Mouse (Mus musculus): ENCODE results near the gene Hemgn.

Gene Hemgn

DNA sequence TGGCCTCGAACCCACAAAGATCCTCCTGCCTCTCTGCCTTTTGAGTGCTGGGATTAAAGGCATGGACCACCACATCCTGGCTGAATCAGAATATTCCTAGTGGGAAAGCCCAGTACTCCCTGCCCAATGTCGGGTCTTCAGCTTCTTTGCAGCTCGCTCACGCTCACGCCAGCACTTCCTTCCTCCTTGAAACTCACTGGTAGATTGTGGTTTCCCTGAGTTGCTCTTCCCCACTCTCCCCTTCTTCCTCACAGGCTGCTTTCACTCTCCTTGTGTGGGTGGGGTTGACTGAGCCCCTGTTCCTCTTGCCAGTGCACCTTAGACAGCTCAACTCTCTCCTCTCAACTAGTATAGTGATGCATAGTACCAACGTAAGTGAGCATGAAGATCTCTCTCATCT, 1.8 kb downstream of the Hemgn start:
- peak; percentile 24 to 67 for DNase-seq

DNA sequence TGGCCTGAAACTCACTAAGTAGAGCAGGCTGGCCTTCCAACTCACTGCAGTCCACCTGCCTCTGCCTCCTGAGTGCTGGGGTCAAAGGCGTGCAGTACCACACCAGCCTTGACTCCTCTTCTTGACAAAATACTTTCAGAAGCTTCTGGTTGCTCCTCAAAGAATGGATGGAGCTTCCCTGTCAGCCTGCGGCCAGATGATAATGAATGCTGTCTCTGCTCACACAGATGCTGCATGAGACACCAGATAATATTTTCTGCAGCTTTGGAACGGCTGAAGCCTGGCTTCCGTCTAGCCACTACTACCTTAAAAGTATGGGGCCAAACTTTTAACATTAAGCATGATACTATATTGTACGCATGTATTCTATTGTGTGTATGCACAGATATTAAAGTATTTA, 2.6 kb downstream of the Hemgn start:
- DNase-seq: no peak

DNA sequence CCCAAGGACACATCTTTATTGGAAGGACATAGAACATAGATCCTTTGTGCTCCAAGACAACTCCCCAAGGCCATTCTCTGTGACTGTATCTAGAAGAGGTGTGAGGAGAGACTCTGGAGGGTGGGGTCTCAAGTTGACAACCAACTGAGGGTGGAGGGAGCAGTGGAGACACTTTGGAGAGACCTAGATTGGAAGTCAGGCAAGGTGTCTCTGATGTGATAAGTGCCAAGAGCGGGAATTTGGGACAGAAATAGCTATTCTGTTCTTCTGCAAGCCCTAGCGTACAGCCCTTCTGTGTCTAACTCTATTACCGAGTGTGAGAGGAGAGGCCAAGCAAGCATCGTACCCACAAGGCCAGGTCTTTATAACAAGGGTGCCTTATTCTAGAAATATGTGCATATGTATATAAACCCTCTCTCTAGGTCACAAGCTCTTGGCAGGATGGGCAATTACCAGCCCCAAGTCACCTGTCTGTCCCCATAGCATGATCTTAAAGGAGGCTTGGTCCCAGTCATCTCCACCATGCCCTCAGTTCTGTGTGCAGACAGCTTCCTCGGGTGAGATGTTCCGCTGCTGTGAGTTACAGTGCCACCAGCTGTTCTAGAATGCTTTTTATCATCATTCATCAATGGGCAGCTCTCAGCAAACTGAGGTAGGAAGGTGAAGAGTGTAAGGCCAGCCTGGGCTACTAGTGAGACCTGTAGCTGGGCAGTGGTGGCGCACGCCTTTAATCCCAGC, 6.2 kb downstream of the Hemgn start:
- no peak for DNase-seq

DNA sequence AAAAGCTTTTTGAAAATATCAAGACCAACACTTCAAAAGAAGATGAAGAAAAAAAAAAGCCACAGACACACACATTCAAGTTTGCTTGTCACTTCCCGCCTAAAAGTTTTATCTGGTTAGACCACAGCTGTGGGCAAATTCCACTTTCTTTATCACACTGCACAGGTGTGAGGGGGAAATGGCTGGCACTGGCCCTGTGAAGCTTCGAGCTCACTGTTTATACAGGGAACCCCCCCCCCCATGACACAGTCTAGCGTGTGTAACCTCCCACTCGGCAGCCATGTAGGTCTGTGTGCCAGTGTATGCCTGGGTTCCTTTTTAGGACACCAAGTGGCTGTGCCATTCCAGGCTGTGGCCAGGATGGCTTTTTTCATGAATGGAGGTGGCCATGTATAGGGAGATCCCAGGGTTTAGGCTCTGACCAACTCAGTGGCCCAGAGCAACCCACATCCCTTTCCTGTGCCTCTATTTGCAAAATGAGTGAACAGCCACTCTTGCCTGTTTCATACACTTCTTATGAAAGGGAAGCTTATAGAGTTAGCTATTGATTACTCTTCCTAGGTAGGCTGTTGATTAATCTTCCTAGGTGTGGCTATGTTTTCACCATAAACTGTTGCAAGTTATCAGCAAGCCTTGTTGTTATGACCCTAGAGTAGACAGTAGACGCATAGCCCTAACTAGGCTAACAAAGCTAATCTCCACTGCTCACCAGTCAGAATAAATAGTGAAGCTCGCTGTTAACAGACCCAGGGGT, 9.1 kb downstream of the Hemgn start:
- DNase-seq: peak; percentile 55 to 73

DNA sequence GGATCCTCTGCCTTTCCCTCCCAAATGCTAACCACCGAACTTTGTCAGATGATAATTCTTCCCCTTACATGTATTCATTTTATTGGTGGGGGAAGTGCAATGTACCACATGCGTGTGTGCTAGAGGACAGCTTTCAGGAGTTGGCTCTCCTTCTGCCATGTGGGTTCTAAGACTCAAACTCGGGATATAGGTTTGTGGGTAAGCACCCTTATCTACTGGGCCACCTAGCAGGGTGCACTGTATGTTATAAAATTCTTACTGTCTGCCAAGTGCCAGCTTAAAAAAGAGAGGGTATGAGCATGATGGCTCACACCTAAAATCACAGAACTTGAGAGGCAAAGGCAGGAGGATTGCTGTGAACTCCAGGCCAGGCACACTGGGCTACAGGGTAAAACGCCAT, 14.5 kb downstream of the Hemgn start:
- no peak for DNase-seq

DNA sequence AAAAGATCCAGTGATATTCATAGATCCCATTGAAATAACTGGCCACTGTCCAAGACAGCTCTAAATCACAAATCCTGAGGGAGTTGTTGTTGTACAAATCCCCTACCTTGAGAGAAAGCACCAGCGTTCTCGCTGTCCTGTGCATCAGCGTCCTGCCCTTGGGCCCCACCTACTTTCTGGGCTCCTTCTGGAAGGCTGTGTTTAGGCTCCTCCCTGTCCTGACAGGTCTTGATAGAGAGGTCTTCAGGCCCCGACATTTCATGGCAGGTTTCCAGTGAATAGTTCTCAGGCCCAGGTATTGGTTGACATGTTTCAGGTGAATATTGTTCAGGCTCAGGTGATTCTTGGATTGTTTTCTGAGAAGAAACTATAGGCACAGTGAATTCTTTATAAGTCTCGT, 17.6 kb downstream of the Hemgn start:
- no peak for DNase-seq

DNA sequence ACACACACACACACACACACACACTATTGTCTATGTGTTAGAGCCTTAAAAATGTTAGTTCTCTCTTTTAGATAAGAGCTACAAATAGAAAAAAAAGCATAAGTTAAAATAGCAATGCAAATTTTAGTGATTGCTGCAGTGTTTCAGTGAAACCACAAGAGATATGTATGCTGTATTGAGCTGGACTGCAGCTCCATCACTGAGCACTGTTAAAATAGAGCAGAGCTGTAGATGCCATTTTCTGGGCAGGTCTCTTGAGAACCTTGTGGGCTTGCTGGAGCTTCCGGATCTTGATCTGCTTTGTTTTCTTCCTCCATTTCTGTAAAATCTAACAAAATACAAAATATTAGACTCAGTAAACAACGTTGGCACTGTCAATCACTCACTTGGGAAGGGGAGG, 18.9 kb downstream of the Hemgn start:
- DNase-seq: no peak

DNA sequence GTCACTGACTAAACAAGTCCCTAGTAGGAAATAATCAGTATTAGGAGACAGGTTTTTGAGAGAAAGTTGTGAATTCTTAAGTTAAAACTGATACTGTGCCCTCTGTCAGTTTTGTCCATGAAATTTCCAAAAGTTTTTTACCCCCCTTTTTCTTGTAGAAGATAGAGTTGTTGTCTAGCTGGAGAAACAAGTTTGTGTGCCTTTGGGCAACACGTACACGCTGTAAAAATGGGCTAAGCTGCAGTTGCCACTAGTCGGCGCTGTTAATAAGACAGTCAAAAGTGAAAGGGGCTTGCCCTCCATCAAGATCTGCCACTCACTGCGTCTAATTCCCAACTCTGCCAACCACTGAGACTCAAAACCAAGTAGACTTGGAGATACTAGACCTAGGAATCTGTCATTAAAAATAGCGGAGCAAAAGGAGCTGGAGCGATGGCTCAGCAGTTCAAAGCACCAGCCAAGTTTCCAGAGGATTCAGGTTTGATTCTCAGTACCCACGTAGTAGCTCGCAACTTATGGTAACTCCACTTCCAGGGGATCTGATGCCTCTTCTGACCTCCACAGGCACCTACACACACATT, 22.8 kb downstream of the Hemgn start:
- DNase-seq: peak; percentile 61 to 80

DNA sequence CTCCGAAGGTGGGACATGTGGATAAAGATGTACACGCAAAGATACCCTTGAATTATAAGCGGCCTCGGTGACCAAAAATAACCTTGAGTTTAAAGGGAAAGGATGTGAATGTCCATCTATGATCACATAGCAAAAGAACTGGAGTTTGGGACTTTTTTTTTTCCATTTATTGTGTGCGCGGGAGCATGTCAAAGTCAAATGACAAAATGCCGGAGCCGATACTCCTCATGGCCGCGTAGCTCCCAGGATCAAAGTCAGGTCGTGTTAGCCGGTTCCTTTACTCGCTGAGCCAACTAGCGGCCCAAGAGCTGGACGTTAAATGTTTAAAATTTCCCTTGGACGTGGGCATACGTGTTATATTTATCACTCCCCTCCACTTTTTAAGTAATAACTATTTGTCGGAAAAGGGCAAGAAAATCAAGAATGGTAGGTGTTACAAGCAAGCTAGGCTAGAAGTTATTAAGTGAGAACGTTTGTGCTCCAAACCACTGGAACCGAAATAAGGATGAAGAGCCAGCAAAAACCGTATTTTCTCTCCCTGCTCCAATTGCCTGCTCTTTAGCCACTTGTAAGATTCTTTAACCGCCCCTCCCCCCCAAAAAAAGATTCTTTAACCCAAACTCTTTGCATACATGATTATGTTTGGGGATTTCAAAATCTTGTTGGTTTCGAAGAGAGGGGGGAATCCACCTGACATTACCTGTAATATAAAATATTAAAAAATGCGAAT, 23.5 kb downstream of the Hemgn start:
- DNase-seq: peak in 1 of 2 experiments; percentile 39

DNA sequence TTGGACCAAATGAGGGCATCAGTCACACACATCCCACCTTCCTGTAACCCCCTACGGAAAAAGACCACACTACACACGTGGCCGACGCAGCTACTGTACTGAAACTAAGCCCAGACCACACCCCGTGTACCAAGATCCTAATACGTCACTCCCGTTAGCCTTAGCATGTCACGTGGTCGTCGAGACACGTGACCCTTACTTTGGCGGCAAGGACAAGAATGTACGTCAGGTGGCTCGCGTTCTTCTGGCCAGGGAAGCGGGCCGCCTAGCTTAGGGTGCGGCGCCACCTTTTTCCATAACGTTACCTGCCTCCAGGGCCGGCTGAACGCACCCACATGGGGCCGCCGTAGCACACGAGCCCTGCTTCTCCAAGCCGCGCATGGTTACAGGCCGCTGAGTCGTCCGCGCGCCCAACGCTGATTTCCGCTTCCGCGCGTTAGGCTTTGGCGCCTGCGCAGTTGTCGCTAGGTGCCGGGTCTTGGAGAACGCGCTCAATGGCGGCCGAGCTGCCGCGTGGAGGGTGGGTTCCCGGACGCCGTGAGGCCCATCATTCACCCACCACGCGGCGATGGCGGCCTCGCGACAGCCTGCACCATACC, 24.2 kb downstream of the Hemgn start, which contains the start of gene Trmo:
Gene Trmo, minus strand, starts transcription at position 425 of the 599 bp plus-strand sequence.
- DNase-seq: peak; percentile 85 to 92

DNA sequence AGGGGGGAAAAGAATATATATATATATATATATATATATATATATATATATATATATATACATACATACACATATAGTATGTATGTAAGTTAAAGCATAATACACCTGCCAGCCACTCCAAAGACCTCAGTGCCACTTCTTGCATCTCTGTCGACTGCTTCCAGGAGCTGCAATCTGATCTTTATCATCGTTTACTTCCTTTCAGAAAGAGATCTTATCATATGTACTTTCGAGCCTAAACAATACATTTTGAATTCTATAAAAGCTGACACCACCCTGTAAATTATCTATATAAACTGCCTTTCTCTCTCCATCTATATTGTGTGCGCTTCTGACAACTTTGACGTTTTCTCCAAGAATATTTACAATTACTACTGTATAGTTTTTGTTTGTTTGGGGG, 24.8 kb downstream of the Hemgn start:
- DNase-seq: no peak

DNA sequence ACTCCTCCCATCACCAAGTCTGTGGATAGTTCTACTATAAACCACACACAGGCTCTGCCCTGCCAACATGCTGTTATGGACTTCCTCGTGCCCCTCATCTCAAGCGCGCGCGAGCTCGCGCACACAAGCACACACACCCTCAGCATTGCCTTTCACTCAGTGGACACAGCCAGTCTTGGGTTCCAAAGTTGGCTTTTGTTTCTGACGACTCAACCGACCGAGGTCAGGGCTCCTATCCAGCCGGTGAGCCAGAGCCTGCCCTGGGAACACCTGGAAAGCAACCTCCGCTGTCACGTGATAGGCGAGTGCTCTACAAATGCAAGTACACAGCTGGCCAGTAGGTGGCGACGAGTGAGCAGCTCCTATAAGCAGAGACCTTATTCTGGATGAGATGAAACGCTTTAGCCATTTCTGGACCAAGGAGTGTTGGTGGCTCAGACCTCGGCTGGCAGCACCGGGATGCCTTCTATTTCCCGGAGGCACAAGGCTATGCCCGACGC, 38.4 kb downstream of the Hemgn start:
- DNase-seq: peak; percentile 54 to 64

DNA sequence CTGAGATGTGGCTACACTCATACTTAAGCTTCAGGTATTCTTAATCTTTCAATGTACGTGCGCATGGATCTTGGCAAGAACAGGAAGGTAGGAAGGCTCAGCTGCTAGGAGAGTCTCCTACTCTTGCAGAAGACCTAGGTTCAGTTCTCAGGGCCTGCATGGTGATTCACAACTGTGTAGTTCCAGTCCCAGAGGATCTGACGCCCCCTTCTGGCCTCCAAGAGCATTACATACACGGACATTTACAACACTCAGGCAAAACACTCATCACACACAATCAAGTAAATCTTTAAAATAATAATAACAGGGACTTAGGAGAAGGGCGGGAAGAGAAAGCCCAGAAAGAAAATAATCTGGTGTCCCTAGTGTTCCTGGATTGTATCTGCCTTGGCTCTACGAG, 38.9 kb downstream of the Hemgn start:
- no peak for DNase-seq

DNA sequence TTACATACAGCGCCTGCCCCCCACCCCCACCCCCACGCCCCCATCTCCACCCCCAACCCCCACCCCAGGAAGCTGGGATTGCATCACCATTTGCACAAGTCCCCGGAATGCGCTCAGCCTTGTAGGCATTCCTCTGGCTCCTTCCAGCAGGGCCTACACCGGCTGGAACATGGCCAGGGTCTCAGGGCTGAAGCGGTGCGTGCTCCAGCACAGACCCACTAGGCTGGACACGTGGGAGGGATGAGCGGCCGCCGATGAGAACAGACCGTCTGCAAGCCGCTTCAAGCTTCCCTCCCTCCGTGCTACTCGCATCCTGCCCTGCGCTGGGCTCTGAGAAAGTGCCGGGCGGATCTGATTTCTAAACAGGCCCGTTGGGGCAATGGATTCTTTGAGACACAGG, 42.3 kb downstream of the Hemgn start:
- no peak for DNase-seq

DNA sequence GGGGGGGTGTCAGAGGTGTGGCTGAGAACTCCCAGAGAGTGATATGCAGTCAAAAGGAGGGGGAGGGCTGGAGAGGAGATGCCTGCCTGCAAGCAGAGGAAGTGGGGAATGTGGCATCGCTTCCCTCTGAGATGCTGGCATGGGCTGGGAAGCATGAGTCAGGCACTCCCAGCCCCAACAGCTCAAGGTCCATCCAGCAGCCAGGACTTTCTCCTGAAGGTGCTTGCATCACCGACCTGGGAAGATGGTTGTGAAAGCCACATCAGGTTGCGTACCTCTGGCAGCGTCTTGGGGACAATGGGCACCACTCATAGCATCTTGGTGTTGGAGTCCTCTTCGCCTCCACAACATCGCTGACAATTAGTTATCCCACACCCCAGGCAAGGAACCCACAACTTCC, 42.9 kb downstream of the Hemgn start:
- DNase-seq: no peak

DNA sequence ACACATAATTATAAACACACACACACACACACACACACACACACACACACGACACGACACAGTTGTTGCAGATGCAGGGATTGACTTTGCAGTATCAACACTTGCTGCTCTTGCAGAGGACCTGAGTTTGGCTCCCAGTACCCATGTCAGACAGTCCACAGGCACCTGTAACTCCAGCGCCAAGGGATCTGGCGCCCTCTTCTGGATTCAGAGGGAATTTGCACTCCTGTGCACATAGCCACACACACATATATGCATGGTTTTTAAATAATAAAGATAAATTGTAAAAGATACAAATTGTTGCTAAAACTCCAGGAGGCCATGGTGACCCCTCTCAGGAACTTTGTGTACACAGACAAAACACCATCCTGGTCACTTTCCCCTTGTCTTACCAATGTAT, 44.2 kb downstream of the Hemgn start:
- DNase-seq: no peak

DNA sequence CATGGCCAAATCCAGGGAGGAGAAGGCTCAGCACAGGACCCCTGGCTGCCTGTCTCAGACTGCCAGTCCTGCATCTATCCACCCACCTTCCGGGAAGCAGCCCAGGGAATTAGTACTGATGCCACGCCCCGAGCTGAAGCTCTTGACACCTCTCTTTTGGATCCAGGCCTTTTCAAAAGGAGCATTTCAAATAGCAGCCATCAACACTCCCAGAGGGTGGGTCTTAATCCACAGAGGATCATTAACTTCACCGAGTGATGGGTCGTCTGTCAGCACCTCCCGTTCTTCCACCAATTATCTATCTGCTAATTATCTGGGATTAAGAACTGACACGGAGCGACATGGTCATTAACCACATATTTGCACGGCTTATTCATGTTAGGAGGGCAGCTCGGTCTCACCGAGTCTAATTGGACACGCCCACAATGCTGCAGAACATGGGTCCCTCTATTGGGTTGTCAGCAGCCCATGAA, 45.8 kb downstream of the Hemgn start:
- no peak for DNase-seq

DNA sequence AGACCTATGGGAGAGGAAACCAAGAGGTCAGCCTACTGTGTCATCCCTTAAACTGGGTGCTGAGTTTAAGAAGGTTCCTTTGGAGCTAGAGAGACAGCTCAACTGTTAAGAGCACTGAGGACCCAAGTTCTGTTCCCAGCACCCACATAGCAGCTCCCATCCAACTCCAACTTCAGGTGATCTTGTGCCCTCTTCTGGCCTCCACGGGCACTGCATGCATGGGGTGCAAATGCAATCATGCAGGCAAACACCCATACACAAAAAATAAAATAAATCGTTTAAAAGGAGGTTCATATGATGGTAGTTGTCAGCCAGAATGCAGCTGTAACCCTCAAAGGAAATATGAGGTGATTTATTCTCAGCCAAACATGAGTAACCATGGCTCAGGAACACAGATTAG, 48.9 kb downstream of the Hemgn start:
- DNase-seq: no peak

DNA sequence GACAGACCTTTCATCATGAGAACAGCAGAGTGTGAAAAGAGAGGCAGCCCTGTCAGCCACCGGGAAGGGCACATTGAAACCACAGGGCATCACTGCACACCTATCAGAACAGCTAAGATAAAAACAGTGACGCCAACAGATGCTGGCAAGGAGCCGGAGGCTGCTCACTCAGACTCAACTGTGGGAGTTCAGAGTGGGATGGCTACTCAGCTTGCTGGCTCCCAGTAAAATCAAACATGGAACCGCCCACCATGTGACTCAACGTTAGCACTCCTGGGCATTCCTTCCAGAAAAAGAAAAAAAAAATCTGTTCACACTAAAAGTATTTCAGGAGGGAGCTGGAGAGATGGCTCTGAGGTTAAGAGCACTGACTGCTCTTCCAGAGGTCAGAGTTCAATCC, 52.0 kb downstream of the Hemgn start:
- DNase-seq: no peak

DNA sequence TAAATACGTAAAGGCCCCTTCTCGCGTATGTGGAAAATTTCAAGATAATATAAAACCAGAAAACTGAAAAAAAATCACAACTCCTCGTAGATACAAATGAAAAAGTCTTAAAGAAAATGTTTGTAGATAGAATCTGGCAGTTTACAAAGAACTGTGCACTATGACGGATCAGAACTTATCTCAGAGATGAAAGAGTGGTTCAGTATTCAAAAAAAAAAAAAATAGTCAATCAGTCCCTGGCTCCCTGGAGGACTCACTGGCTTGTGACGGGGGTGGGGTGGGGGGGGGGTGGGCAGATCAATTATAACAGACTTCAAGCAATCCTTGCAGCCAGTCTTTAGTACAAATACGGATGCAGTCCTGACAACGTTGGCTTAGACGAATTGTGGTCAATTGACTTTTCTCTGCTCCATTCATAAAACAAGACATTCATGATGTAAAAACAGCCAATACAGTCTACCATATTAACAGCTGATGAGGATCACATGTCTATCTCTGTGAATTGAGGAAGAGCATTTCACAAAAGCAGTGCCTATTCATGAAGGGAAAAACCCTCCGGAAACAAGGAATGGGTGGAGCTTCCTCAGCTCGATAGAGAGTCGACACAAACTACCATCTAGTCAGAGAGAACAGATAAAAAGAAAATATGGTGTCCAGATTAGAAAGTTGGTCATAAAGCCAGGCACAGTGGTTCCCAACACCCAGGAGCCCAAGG, 53.6 kb downstream of the Hemgn start:
- DNase-seq: no peak

DNA sequence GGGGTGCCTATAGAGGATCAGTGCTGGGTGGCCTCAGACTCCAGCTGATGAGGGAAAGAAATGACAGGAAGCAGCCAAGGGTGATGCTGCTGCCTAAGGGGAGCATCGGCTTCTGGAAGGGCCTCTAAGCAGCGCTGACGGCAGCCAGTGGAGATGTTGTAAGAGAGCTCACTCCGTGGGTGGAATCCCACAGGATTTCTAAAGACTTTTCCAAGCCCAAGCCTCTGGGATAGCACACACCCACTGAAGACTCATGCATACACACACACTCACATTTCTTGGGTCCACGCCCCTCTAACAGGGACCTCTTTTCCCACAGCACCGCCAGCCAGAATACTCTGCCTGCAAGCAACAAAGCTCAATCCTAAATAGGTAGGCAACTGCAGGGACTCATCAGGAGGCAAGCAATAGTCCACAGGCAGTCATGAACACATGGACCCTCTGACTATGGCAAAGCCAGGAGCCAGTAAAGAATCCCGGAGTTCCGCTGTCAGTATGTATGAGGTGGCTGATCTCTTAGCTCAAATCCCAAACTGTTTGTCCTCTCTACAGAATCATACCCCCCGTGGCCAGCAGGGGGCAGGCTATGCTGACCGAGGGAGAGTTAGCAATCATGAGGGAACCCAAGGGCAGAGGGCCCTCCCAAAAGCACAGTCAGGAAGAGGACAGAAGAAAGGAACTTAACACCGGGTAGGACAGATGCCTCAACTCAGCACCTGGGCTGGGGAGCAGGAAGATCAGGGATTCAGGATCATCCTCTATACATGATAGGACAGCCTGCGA, 56.8 kb downstream of the Hemgn start:
- DNase-seq: peak in 1 of 2 experiments; percentile 16

Data from thymus, adult 18-20 months (tissue).